ENCODE assay signal across 8 mouse cellular contexts in the genomic region with DNA sequence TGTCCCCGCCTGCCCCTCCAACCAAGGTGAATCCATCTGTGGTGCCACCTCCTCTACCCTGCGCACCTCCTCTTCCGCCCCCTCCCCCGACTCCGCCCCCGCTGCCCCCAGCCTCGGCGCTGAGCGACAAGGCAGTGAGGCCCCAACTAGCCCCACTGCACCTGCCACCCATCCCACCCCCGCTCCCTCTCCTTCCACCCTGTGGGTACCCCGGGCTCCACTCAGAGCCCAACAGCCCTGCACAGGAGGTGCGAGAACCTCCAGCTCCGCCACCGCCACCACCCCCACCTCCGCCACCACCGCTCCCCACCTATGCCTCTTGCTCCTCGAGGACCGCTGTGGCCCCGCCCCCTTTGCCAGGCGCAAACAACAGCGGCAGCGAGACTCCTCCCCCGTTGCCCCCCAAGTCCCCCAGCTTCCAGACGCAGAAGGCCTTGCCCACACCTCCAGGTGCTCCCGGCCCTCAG. TPM values are rescaled to one million over a fixed set of nuclear protein-coding genes. Genes with fewer than 3 reads are reported as not detected.
DNase-seq lines count a peak whose midpoint lies in the region; ATAC-seq and TF ChIP-seq lines count a peak whose summit lies in the region.

No protein-coding gene starts in this region.

- H3K27ac ChIP-seq in lung, embryonic 16.5 days (ENCODE audit: low read length), result no peak overlapping the region
- no peak overlapping the region for H3K27ac ChIP-seq in hindbrain, embryonic 11.5 days (ENCODE audit: low read depth, low read length)
- peak overlapping the region; percentile 74 for H3K27ac ChIP-seq in midbrain, embryonic 10.5 days (replicated peaks)

- peak overlapping the region; percentile 60 for H3K4me2 ChIP-seq in lung, embryonic 16.5 days (ENCODE audit: low read depth, low read length)
- peak overlapping the region; percentile 57 for H3K4me2 ChIP-seq in hindbrain, embryonic 11.5 days (replicated peaks; ENCODE audit: low read depth, low read length)

- no peak for DNase-seq in lung, adult 2 months
- DNase-seq in hindbrain, embryonic 11.5 days (ENCODE audit: low spot score), result peak; percentile 25
- DNase-seq in midbrain, embryonic 10.5 days (ENCODE audit: low spot score), result no peak
- DNase-seq in thymus, postnatal 25 days, result peak; percentile 55
- DNase-seq in gastrocnemius, postnatal 10 days, result no peak
- no peak for DNase-seq in spleen, adult 12 weeks (ENCODE audit: low spot score)
- no peak for DNase-seq in left cerebral cortex, adult 8-10 months (ENCODE audit: low spot score in 2 of 2)

- no peaks in the 10 kb centered on the region for H3K36me3 ChIP-seq in lung, embryonic 16.5 days (ENCODE audit: control insufficient read depth, insufficient read depth, low read length)
- H3K36me3 ChIP-seq in hindbrain, embryonic 11.5 days (ENCODE audit: control insufficient read depth, insufficient read depth, low read length), result no peaks in the 10 kb centered on the region
- H3K36me3 ChIP-seq in midbrain, embryonic 10.5 days, result no peaks in the 10 kb centered on the region

- TF ChIP-seq POLR2A in lung, adult 2 months (IDR thresholded peaks at IDR 0.05; ENCODE audit: borderline replicate concordance, extremely low read depth, low read depth, low read length), result no peak

- 2% methylated on average over 15 of the region's 25 CpGs for WGBS in lung, embryonic 16.5 days
- WGBS in lung, adult 2 months, result 9% methylated on average over 25 of the region's 25 CpGs
- WGBS in hindbrain, embryonic 11.5 days, result 5% methylated on average over 19 of the region's 25 CpGs
- WGBS in midbrain, embryonic 10.5 days, result 4% methylated on average over 23 of the region's 25 CpGs

- 0 out of 2 replicates have a peak overlapping the region, but pooled peaks have one; percentile 14 for H3K9ac ChIP-seq in lung, embryonic 16.5 days (ENCODE audit: low read length)
- H3K9ac ChIP-seq in hindbrain, embryonic 11.5 days (ENCODE audit: low read depth, low read length), result peak overlapping the region; percentile 28; the same call in 1 of the 2 replicates

- no peaks in the 10 kb centered on the region for H3K9me3 ChIP-seq in lung, embryonic 16.5 days (ENCODE audit: control insufficient read depth, low read length)
- no peaks in the 10 kb centered on the region for H3K9me3 ChIP-seq in hindbrain, embryonic 11.5 days (ENCODE audit: control insufficient read depth, low read length)
- H3K9me3 ChIP-seq in midbrain, embryonic 10.5 days (replicated peaks), result no peaks in the 10 kb centered on the region

- no peaks in the 10 kb centered on the region; the same call in 1 of the 2 replicates for H3K27me3 ChIP-seq in lung, embryonic 16.5 days (ENCODE audit: control insufficient read depth, insufficient read depth, low read depth, low read length)
- H3K27me3 ChIP-seq in hindbrain, embryonic 11.5 days (ENCODE audit: control insufficient read depth, insufficient read depth, low read length), result no peaks in the 10 kb centered on the region; the same call in none of the 2 replicates
- peaks cover 33% of the 10 kb centered on the region for H3K27me3 ChIP-seq in midbrain, embryonic 10.5 days (ENCODE audit: low read depth, poor library complexity, severe bottlenecking)

- H3K4me1 ChIP-seq in lung, embryonic 16.5 days (replicated peaks; ENCODE audit: control insufficient read depth, insufficient read depth, low read length), result peaks cover 3% of the 10 kb centered on the region; the same call in 1 of the 2 replicates
- H3K4me1 ChIP-seq in lung, adult 2 months (ENCODE audit: control insufficient read depth, insufficient read depth, low read length), result no peaks in the 10 kb centered on the region
- no peaks in the 10 kb centered on the region; the same call in 1 of the 2 replicates for H3K4me1 ChIP-seq in hindbrain, embryonic 11.5 days (replicated peaks; ENCODE audit: control insufficient read depth, insufficient read depth, low read length)
- peaks cover 15% of the 10 kb centered on the region for H3K4me1 ChIP-seq in midbrain, embryonic 10.5 days

- H3K4me3 ChIP-seq in lung, embryonic 16.5 days (ENCODE audit: low read length), result peak overlapping the region; percentile 38
- no peak overlapping the region for H3K4me3 ChIP-seq in lung, adult 2 months (replicated peaks; ENCODE audit: extremely low read depth, low read depth, low read length)
- H3K4me3 ChIP-seq in hindbrain, embryonic 11.5 days (ENCODE audit: low read depth, low read length), result peak overlapping the region; percentile 21
- peak overlapping the region; percentile 57 for H3K4me3 ChIP-seq in midbrain, embryonic 10.5 days

- peak; percentile 56 for ATAC-seq in lung, embryonic 16.5 days (ENCODE audit: low read depth)
- peak; percentile 61 for ATAC-seq in hindbrain, embryonic 11.5 days (ENCODE audit: low FRiP score)

- no peak for TF ChIP-seq CTCF in lung, adult 2 months (IDR thresholded peaks at IDR 0.05; ENCODE audit: insufficient read depth, low read length)

RNA-seq across cellular contexts. Expression of a gene that starts 56.1 kb away (rescaled TPM):
- 1.2 TPM in 2 replicates for polyA plus RNA-seq in lung, embryonic 16.5 days (2015; fragmentation: Nextera tagmentation; extraction: Ambion mirVana)
- 4.6 and 5.0 TPM in 2 replicates for polyA plus RNA-seq in lung, adult 2 months (2012; rRNA removed)
- polyA plus RNA-seq in hindbrain, embryonic 11.5 days (2014; fragmentation: Nextera tagmentation; extraction: Ambion mirVana), result 0.63 and 0.83 TPM in 2 replicates
- polyA plus RNA-seq in midbrain, embryonic 10.5 days (2016; fragmentation: Nextera tagmentation; extraction: Ambion mirVana), result 0.30 and 0.50 TPM in 2 replicates
- 10 to 100 TPM in 1 of 2 experiments, 1 to 10 TPM in 1; 9.7 to 10.4 TPM for total RNA-seq in gastrocnemius, postnatal 10 days (2021)
- total RNA-seq in left cerebral cortex, adult 8-10 months (2022), result 10 to 100 TPM; 84.4 to 96.0 (median 89.1) TPM

Comparison
In these comparisons a context has a peak if more than half of its experiments do, and no peak if none do; other contexts are left out.
1. DNase-seq: peak in hindbrain, embryonic 11.5 days (single experiment) and thymus, postnatal 25 days (single experiment); none in lung, adult 2 months (single experiment), midbrain, embryonic 10.5 days (single experiment), gastrocnemius, postnatal 10 days (single experiment), spleen, adult 12 weeks (single experiment) and left cerebral cortex, adult 8-10 months (0 of 2).